Comparison of ENCODE assay signal across 28 mouse cellular contexts in genomic region chr3:116094288-116094687, GRCm38 (mm10).
"Had no signal": no experiment of that assay in that cellular context is flagged by ENCODE, and none has a peak within 500 bp of the region (broad histone marks: within the 10 kb centered on the region; RNA-seq: fewer than 3 reads in every experiment).

No protein-coding gene starts in this region.

- H3K4me2 ChIP-seq: embryonic facial prominence, embryonic 12.5 days; embryonic facial prominence, embryonic 13.5 days; embryonic facial prominence, embryonic 15.5 days; forebrain, embryonic 12.5 days; forebrain, embryonic 13.5 days; forebrain, embryonic 15.5 days had no signal

- H3K9me3 ChIP-seq: embryonic facial prominence, embryonic 12.5 days; embryonic facial prominence, embryonic 15.5 days; forebrain, embryonic 15.5 days had no signal

- H3K27me3 ChIP-seq: embryonic facial prominence, embryonic 12.5 days; embryonic facial prominence, embryonic 13.5 days; embryonic facial prominence, embryonic 15.5 days; forebrain, embryonic 12.5 days; forebrain, embryonic 13.5 days; forebrain, embryonic 15.5 days had no signal

- H3K27ac ChIP-seq: embryonic facial prominence, embryonic 10.5 days; embryonic facial prominence, embryonic 12.5 days; embryonic facial prominence, embryonic 13.5 days; embryonic facial prominence, embryonic 15.5 days; forebrain, embryonic 10.5 days; forebrain, embryonic 12.5 days; forebrain, embryonic 13.5 days; forebrain, embryonic 15.5 days; gastrocnemius, adult 2 months had no signal

- H3K36me3 ChIP-seq: embryonic facial prominence, embryonic 10.5 days; embryonic facial prominence, embryonic 12.5 days; embryonic facial prominence, embryonic 13.5 days; embryonic facial prominence, embryonic 15.5 days; forebrain, embryonic 10.5 days; forebrain, embryonic 12.5 days; forebrain, embryonic 15.5 days had no signal

- H3K4me3 ChIP-seq: embryonic facial prominence, embryonic 10.5 days; embryonic facial prominence, embryonic 12.5 days; embryonic facial prominence, embryonic 13.5 days; embryonic facial prominence, embryonic 15.5 days; erythroblast, embryonic 14.5 days; forebrain, embryonic 10.5 days; forebrain, embryonic 12.5 days; forebrain, embryonic 13.5 days; forebrain, embryonic 15.5 days; gastrocnemius, adult 2 months had no signal

- H3K4me1 ChIP-seq: embryonic facial prominence, embryonic 10.5 days; embryonic facial prominence, embryonic 12.5 days; embryonic facial prominence, embryonic 13.5 days; embryonic facial prominence, embryonic 15.5 days; forebrain, embryonic 10.5 days; forebrain, embryonic 12.5 days; forebrain, embryonic 13.5 days; forebrain, embryonic 15.5 days had no signal

- H3K9ac ChIP-seq: embryonic facial prominence, embryonic 12.5 days; embryonic facial prominence, embryonic 13.5 days; embryonic facial prominence, embryonic 15.5 days; forebrain, embryonic 12.5 days; forebrain, embryonic 13.5 days; forebrain, embryonic 15.5 days; forebrain, postnatal 0 days had no signal

- ATAC-seq: forebrain, embryonic 13.5 days; forebrain, embryonic 14.5 days; forebrain, embryonic 15.5 days; forebrain, embryonic 16.5 days; forebrain, postnatal 0 days had no signal

- DNase-seq: cerebellum, adult 18-20 months; cerebellum, adult 2 months; cerebellum, adult 8-10 months; cerebellum, adult 9-10 months; cerebellum, adult 9-11 months; cerebellum, postnatal 10 days; cerebellum, postnatal 14 days; cerebellum, postnatal 25 days; cerebellum, postnatal 36 days; embryo, embryonic 11 days; forebrain, postnatal 0 days; gastrocnemius, adult 2 months; gastrocnemius, postnatal 10 days; gastrocnemius, postnatal 14 days; gastrocnemius, postnatal 25 days; gastrocnemius, postnatal 36 days; heart, adult 11 months had no signal
